Mouse (Mus musculus): Measurements from ENCODE around the gene Ccdc185. TPM values are rescaled to one million over a fixed set of nuclear protein-coding genes. Genes with fewer than 3 reads are reported as not detected.
A peak's percentile ranks its signal among the peaks of the same experiment; 100 is the strongest.

The Ccdc185 gene
- polyA plus RNA-seq, 1 experiment from 2014 or later = not detected

- H3K4me1 ChIP-seq (replicated peaks; ENCODE audit: control insufficient read depth, insufficient read depth) = no peaks in the 10 kb centered on the region
- TF ChIP-seq CTCF (IDR thresholded peaks at IDR 0.05; ENCODE audit: low read depth) = no peak
- no peak for TF ChIP-seq EP300 (optimal IDR thresholded peaks at IDR 0.05)
- ATAC-seq (ENCODE audit: low FRiP score, low TSS enrichment) = no peak
- H3K9me3 ChIP-seq (ENCODE audit: control insufficient read depth, low read length) = no peaks in the 10 kb centered on the region
- WGBS = 95% methylated on average over 1 of the region's 1 CpGs
- H3K27me3 ChIP-seq (ENCODE audit: control insufficient read depth, insufficient read depth, low read length) = no peaks in the 10 kb centered on the region
- no peak overlapping the region for H3K4me3 ChIP-seq (ENCODE audit: low read depth, low read length)
- no peak for DNase-seq (ENCODE audit: low spot score)
- no peak overlapping the region for H3K27ac ChIP-seq (replicated peaks)
- no peak overlapping the region for H3K4me2 ChIP-seq (replicated peaks; ENCODE audit: low read depth)
- no peaks in the 10 kb centered on the region for H3K36me3 ChIP-seq (ENCODE audit: control insufficient read depth, insufficient read depth, low read length)
- no peak overlapping the region for H3K9ac ChIP-seq (ENCODE audit: low read length)
Observed at GRCm38 (mm10) chr1:182758783-182759182, 9.8 kb upstream of the Ccdc185 start.

GRCm38 (mm10) chr1:182754865-182755264 is 5.9 kb upstream of the Ccdc185 start:
- Histone ChIP-seq H3K4me1 (replicated peaks; ENCODE audit: control insufficient read depth, insufficient read depth) (no peaks in the 10 kb centered on the region), H3K4me2 (replicated peaks; ENCODE audit: low read depth) (no peak overlapping the region), H3K9me3 (ENCODE audit: control insufficient read depth, low read length) (no peaks in the 10 kb centered on the region)

GRCm38 (mm10) chr1:182753694-182754093 is 4.7 kb upstream of the Ccdc185 start:
- Histone ChIP-seq H3K36me3 (ENCODE audit: control insufficient read depth, insufficient read depth, low read length) (no peaks in the 10 kb centered on the region), H3K27ac (replicated peaks) (no peak overlapping the region), H3K9ac (ENCODE audit: low read length) (no peak overlapping the region), H3K27me3 (ENCODE audit: control insufficient read depth, insufficient read depth, low read length) (no peaks in the 10 kb centered on the region), H3K4me3 (ENCODE audit: low read depth, low read length) (no peak overlapping the region), H3K9me3 (ENCODE audit: control insufficient read depth, low read length) (no peaks in the 10 kb centered on the region), H3K4me1 (replicated peaks; ENCODE audit: control insufficient read depth, insufficient read depth) (no peaks in the 10 kb centered on the region), H3K4me2 (replicated peaks; ENCODE audit: low read depth) (no peak overlapping the region)
- no peak for ATAC-seq (ENCODE audit: low FRiP score, low TSS enrichment)
- no peak for DNase-seq (ENCODE audit: low spot score)
- WGBS = 65% methylated on average over 8 of the region's 8 CpGs
- TF ChIP-seq EP300 (optimal IDR thresholded peaks at IDR 0.05) (no peak), CTCF (IDR thresholded peaks at IDR 0.05; ENCODE audit: low read depth) (no peak)

More at GRCm38 (mm10) chr1:182754865-182755264, 5.9 kb upstream of the Ccdc185 start:
- no peak for DNase-seq (ENCODE audit: low spot score)
- H3K27ac ChIP-seq (replicated peaks) = no peak overlapping the region
- 80% methylated on average over 5 of the region's 5 CpGs for WGBS
- no peak overlapping the region for H3K9ac ChIP-seq (ENCODE audit: low read length)
- no peaks in the 10 kb centered on the region for H3K36me3 ChIP-seq (ENCODE audit: control insufficient read depth, insufficient read depth, low read length)
- TF ChIP-seq EP300 (optimal IDR thresholded peaks at IDR 0.05) (no peak), CTCF (IDR thresholded peaks at IDR 0.05; ENCODE audit: low read depth) (no peak)
- H3K4me3 ChIP-seq (ENCODE audit: low read depth, low read length) = no peak overlapping the region
- ATAC-seq (ENCODE audit: low FRiP score, low TSS enrichment) = no peak
- H3K27me3 ChIP-seq (ENCODE audit: control insufficient read depth, insufficient read depth, low read length) = no peaks in the 10 kb centered on the region

GRCm38 (mm10) chr1:182751301-182751700 is 2.3 kb upstream of the Ccdc185 start:
- ATAC-seq (ENCODE audit: low FRiP score, low TSS enrichment) = no peak
- 67% methylated on average over 8 of the region's 8 CpGs for WGBS

GRCm38 (mm10) chr1:182747834-182748233 is 1.1 kb downstream of the Ccdc185 start:
- TF ChIP-seq CTCF (IDR thresholded peaks at IDR 0.05; ENCODE audit: low read depth) (no peak), EP300 (optimal IDR thresholded peaks at IDR 0.05) (no peak)
- Histone ChIP-seq H3K36me3 (ENCODE audit: control insufficient read depth, insufficient read depth, low read length) (no peaks in the 10 kb centered on the region), H3K4me1 (replicated peaks; ENCODE audit: control insufficient read depth, insufficient read depth) (no peaks in the 10 kb centered on the region), H3K9me3 (ENCODE audit: control insufficient read depth, low read length) (no peaks in the 10 kb centered on the region), H3K4me3 (ENCODE audit: low read depth, low read length) (no peak overlapping the region), H3K9ac (ENCODE audit: low read length) (no peak overlapping the region), H3K27me3 (ENCODE audit: control insufficient read depth, insufficient read depth, low read length) (no peaks in the 10 kb centered on the region), H3K27ac (replicated peaks) (no peak overlapping the region), H3K4me2 (replicated peaks; ENCODE audit: low read depth) (no peak overlapping the region)
- ATAC-seq (ENCODE audit: low FRiP score, low TSS enrichment) = no peak
- 84% methylated on average over 17 of the region's 17 CpGs for WGBS
- no peak for DNase-seq (ENCODE audit: low spot score)

More at GRCm38 (mm10) chr1:182751301-182751700, 2.3 kb upstream of the Ccdc185 start:
- no peaks in the 10 kb centered on the region for H3K27me3 ChIP-seq (ENCODE audit: control insufficient read depth, insufficient read depth, low read length)
- H3K27ac ChIP-seq (replicated peaks) = no peak overlapping the region
- no peak overlapping the region for H3K4me3 ChIP-seq (ENCODE audit: low read depth, low read length)
- DNase-seq (ENCODE audit: low spot score) = no peak
- H3K36me3 ChIP-seq (ENCODE audit: control insufficient read depth, insufficient read depth, low read length) = no peaks in the 10 kb centered on the region
- no peak for TF ChIP-seq EP300 (optimal IDR thresholded peaks at IDR 0.05)
- TF ChIP-seq CTCF (IDR thresholded peaks at IDR 0.05; ENCODE audit: low read depth) = no peak
- H3K4me2 ChIP-seq (replicated peaks; ENCODE audit: low read depth) = no peak overlapping the region
- no peak overlapping the region for H3K9ac ChIP-seq (ENCODE audit: low read length)
- H3K9me3 ChIP-seq (ENCODE audit: control insufficient read depth, low read length) = no peaks in the 10 kb centered on the region
- no peaks in the 10 kb centered on the region for H3K4me1 ChIP-seq (replicated peaks; ENCODE audit: control insufficient read depth, insufficient read depth)

GRCm38 (mm10) chr1:182747081-182747480 is 1.9 kb downstream of the Ccdc185 start:
- WGBS = 87% methylated on average over 9 of the region's 9 CpGs
- TF ChIP-seq CTCF (IDR thresholded peaks at IDR 0.05; ENCODE audit: low read depth) (no peak), EP300 (optimal IDR thresholded peaks at IDR 0.05) (no peak)
- H3K9me3 ChIP-seq (ENCODE audit: control insufficient read depth, low read length) = no peaks in the 10 kb centered on the region
- no peak overlapping the region for H3K27ac ChIP-seq (replicated peaks)
- H3K4me3 ChIP-seq (ENCODE audit: low read depth, low read length) = no peak overlapping the region
- H3K27me3 ChIP-seq (ENCODE audit: control insufficient read depth, insufficient read depth, low read length) = no peaks in the 10 kb centered on the region
- no peak overlapping the region for H3K9ac ChIP-seq (ENCODE audit: low read length)
- ATAC-seq (ENCODE audit: low FRiP score, low TSS enrichment) (no peak), DNase-seq (ENCODE audit: low spot score) (peak; percentile 7)
- H3K36me3 ChIP-seq (ENCODE audit: control insufficient read depth, insufficient read depth, low read length) = no peaks in the 10 kb centered on the region
- no peak overlapping the region for H3K4me2 ChIP-seq (replicated peaks; ENCODE audit: low read depth)
- H3K4me1 ChIP-seq (replicated peaks; ENCODE audit: control insufficient read depth, insufficient read depth) = no peaks in the 10 kb centered on the region
